Comparison of ENCODE assay signal across 25 mouse cellular contexts in genomic region chr14:76662871-76663270, GRCm38 (mm10).
A peak's percentile ranks its signal among the peaks of the same experiment; 100 is the strongest.
DNase-seq lines count a peak whose midpoint lies in the region; ATAC-seq and TF ChIP-seq lines count a peak whose summit lies in the region.
"Had no signal": no experiment of that assay in that cellular context is flagged by ENCODE, and none has a peak within 500 bp of the region (broad histone marks: within the 10 kb centered on the region; RNA-seq: fewer than 3 reads in every experiment).

No protein-coding gene starts in this region.

- no peak for TF ChIP-seq CTCF in stomach, postnatal 0 days (IDR thresholded peaks at IDR 0.05; ENCODE audit: low read depth)

- no peak overlapping the region for H3K9ac ChIP-seq in midbrain, embryonic 11.5 days (ENCODE audit: low read length)
- H3K9ac ChIP-seq in midbrain, embryonic 14.5 days (replicated peaks; ENCODE audit: low read length) = no peak overlapping the region
- no peak overlapping the region for H3K9ac ChIP-seq in embryonic facial prominence, embryonic 15.5 days
- H3K9ac ChIP-seq in stomach, postnatal 0 days (ENCODE audit: low read length) = no peak overlapping the region
- no peak overlapping the region for H3K9ac ChIP-seq in hindbrain, embryonic 12.5 days
- H3K9ac ChIP-seq: forebrain, embryonic 13.5 days; midbrain, embryonic 15.5 days; neural tube, embryonic 12.5 days had no signal

- 88% methylated on average over 7 of the region's 7 CpGs for WGBS in midbrain, embryonic 11.5 days
- 88% methylated on average over 7 of the region's 7 CpGs for WGBS in midbrain, embryonic 14.5 days
- WGBS in embryonic facial prominence, embryonic 15.5 days = 72% methylated on average over 7 of the region's 7 CpGs
- WGBS in stomach, postnatal 0 days = 46% methylated on average over 7 of the region's 7 CpGs
- WGBS in hindbrain, embryonic 12.5 days = 81% methylated on average over 7 of the region's 7 CpGs

- H3K36me3 ChIP-seq in midbrain, embryonic 11.5 days (ENCODE audit: control insufficient read depth, insufficient read depth, low read length) = no peaks in the 10 kb centered on the region
- H3K36me3 ChIP-seq in midbrain, embryonic 14.5 days (ENCODE audit: control insufficient read depth, insufficient read depth, low read length) = no peaks in the 10 kb centered on the region
- no peaks in the 10 kb centered on the region for H3K36me3 ChIP-seq in embryonic facial prominence, embryonic 15.5 days
- H3K36me3 ChIP-seq in stomach, postnatal 0 days (ENCODE audit: control insufficient read depth, insufficient read depth, low read length) = no peaks in the 10 kb centered on the region
- H3K36me3 ChIP-seq in hindbrain, embryonic 12.5 days = no peaks in the 10 kb centered on the region
- H3K36me3 ChIP-seq: midbrain, embryonic 15.5 days; neural tube, embryonic 12.5 days had no signal

- TF ChIP-seq EP300 in stomach, postnatal 0 days (optimal IDR thresholded peaks at IDR 0.05) = no peak

- peak; percentile 57 for DNase-seq in midbrain, embryonic 11.5 days (ENCODE audit: low spot score, missing footprints)
- DNase-seq in midbrain, embryonic 14.5 days = no peak
- DNase-seq in lung, postnatal 14 days = peak; percentile 30
- DNase-seq in stomach, postnatal 0 days (ENCODE audit: low spot score) = peak; percentile 76
- no peak for DNase-seq in spleen, postnatal 4 days (ENCODE audit: low spot score in 2 of 2)
- DNase-seq: adrenal gland, postnatal 25 days; B cell, adult 2 months; cerebellum, adult 8-10 months; gastrocnemius, adult 2 months; kidney, adult 18-20 months; kidney, postnatal 10 days; layer of hippocampus, postnatal 36 days; right cerebral cortex, postnatal 14 days; thymus, adult 18-20 months; thymus, postnatal 36 days had no signal

- no peak overlapping the region for H3K4me3 ChIP-seq in midbrain, embryonic 11.5 days (ENCODE audit: low read depth, low read length)
- no peak overlapping the region for H3K4me3 ChIP-seq in midbrain, embryonic 14.5 days (replicated peaks; ENCODE audit: low read depth, low read length)
- no peak overlapping the region for H3K4me3 ChIP-seq in embryonic facial prominence, embryonic 15.5 days (replicated peaks)
- H3K4me3 ChIP-seq in stomach, postnatal 0 days (ENCODE audit: low read depth, low read length) = no peak overlapping the region
- H3K4me3 ChIP-seq in hindbrain, embryonic 12.5 days = no peak overlapping the region
- H3K4me3 ChIP-seq: forebrain, embryonic 13.5 days; gastrocnemius, adult 2 months; layer of hippocampus, adult 2 months; megakaryocyte, embryonic 14.5 days; midbrain, embryonic 15.5 days; neural tube, embryonic 12.5 days had no signal

- ATAC-seq in midbrain, embryonic 11.5 days (ENCODE audit: low FRiP score) = no peak
- no peak for ATAC-seq in midbrain, embryonic 14.5 days (ENCODE audit: low FRiP score, low TSS enrichment)
- no peak for ATAC-seq in embryonic facial prominence, embryonic 15.5 days (ENCODE audit: insufficient number of reproducible peaks, low FRiP score, low TSS enrichment, low read depth)
- peak; percentile 86 for ATAC-seq in stomach, postnatal 0 days (ENCODE audit: low FRiP score, low TSS enrichment)
- ATAC-seq in hindbrain, embryonic 12.5 days (ENCODE audit: low FRiP score) = no peak
- ATAC-seq: forebrain, embryonic 13.5 days; hindbrain, embryonic 16.5 days; midbrain, embryonic 15.5 days had no signal

- H3K27me3 ChIP-seq in midbrain, embryonic 11.5 days (ENCODE audit: control insufficient read depth, insufficient read depth, low read length) = no peaks in the 10 kb centered on the region
- no peaks in the 10 kb centered on the region for H3K27me3 ChIP-seq in midbrain, embryonic 14.5 days (ENCODE audit: control insufficient read depth, insufficient read depth, low read length)
- no peaks in the 10 kb centered on the region for H3K27me3 ChIP-seq in embryonic facial prominence, embryonic 15.5 days
- no peaks in the 10 kb centered on the region for H3K27me3 ChIP-seq in stomach, postnatal 0 days (ENCODE audit: control insufficient read depth, insufficient read depth, low read length)
- no peaks in the 10 kb centered on the region; the same call in 1 of the 2 replicates for H3K27me3 ChIP-seq in hindbrain, embryonic 12.5 days
- H3K27me3 ChIP-seq: CH12.LX; megakaryocyte, embryonic 14.5 days; midbrain, embryonic 15.5 days; neural tube, embryonic 12.5 days had no signal

- H3K9me3 ChIP-seq in midbrain, embryonic 11.5 days (ENCODE audit: control insufficient read depth, low read length) = no peaks in the 10 kb centered on the region
- no peaks in the 10 kb centered on the region for H3K9me3 ChIP-seq in midbrain, embryonic 14.5 days (ENCODE audit: control insufficient read depth, low read length)
- H3K9me3 ChIP-seq in embryonic facial prominence, embryonic 15.5 days (replicated peaks) = no peaks in the 10 kb centered on the region
- no peaks in the 10 kb centered on the region for H3K9me3 ChIP-seq in stomach, postnatal 0 days (ENCODE audit: control insufficient read depth, low read length)
- no peaks in the 10 kb centered on the region for H3K9me3 ChIP-seq in hindbrain, embryonic 12.5 days (replicated peaks)
- H3K9me3 ChIP-seq: forebrain, embryonic 13.5 days; midbrain, embryonic 15.5 days; neural tube, embryonic 12.5 days had no signal

- H3K4me1 ChIP-seq in midbrain, embryonic 11.5 days (ENCODE audit: control insufficient read depth, insufficient read depth, low read length) = peaks cover 5% of the 10 kb centered on the region
- H3K4me1 ChIP-seq in midbrain, embryonic 14.5 days (ENCODE audit: control insufficient read depth, insufficient read depth, low read length) = peaks cover 12% of the 10 kb centered on the region
- peaks cover 19% of the 10 kb centered on the region for H3K4me1 ChIP-seq in embryonic facial prominence, embryonic 15.5 days
- 0 out of 2 replicates have a peak, but pooled peaks cover 5% of the 10 kb centered on the region for H3K4me1 ChIP-seq in stomach, postnatal 0 days (replicated peaks; ENCODE audit: control insufficient read depth, insufficient read depth)
- H3K4me1 ChIP-seq in hindbrain, embryonic 12.5 days = peaks cover 12% of the 10 kb centered on the region

- H3K27ac ChIP-seq in midbrain, embryonic 11.5 days (ENCODE audit: low read depth, low read length) = no peak overlapping the region
- no peak overlapping the region for H3K27ac ChIP-seq in midbrain, embryonic 14.5 days (replicated peaks; ENCODE audit: low read depth, low read length)
- 0 out of 2 replicates have a peak overlapping the region, but pooled peaks have one; percentile 59 for H3K27ac ChIP-seq in embryonic facial prominence, embryonic 15.5 days (replicated peaks)
- no peak overlapping the region for H3K27ac ChIP-seq in stomach, postnatal 0 days (replicated peaks)
- H3K27ac ChIP-seq in hindbrain, embryonic 12.5 days = no peak overlapping the region
- H3K27ac ChIP-seq: forebrain, embryonic 13.5 days; gastrocnemius, adult 2 months; layer of hippocampus, adult 2 months; midbrain, embryonic 15.5 days; neural tube, embryonic 12.5 days had no signal

- no peak overlapping the region for H3K4me2 ChIP-seq in midbrain, embryonic 11.5 days
- H3K4me2 ChIP-seq in midbrain, embryonic 14.5 days (ENCODE audit: low read length) = no peak overlapping the region
- H3K4me2 ChIP-seq in embryonic facial prominence, embryonic 15.5 days (replicated peaks) = no peak overlapping the region
- H3K4me2 ChIP-seq in stomach, postnatal 0 days (replicated peaks; ENCODE audit: low read depth) = no peak overlapping the region
- H3K4me2 ChIP-seq in hindbrain, embryonic 12.5 days (replicated peaks) = no peak overlapping the region
- H3K4me2 ChIP-seq: forebrain, embryonic 13.5 days; heart, embryonic 11.5 days; midbrain, embryonic 15.5 days; neural tube, embryonic 12.5 days had no signal

Comparison
In these comparisons a context has a peak if more than half of its experiments do, and no peak if none do; other contexts are left out.
1. DNase-seq: peak in midbrain, embryonic 11.5 days (single experiment), lung, postnatal 14 days (single experiment) and stomach, postnatal 0 days (single experiment); none in midbrain, embryonic 14.5 days (single experiment) and spleen, postnatal 4 days (0 of 2).